Mouse (Mus musculus): ENCODE data around the gene Spocd1. TPM values are rescaled to one million over a fixed set of nuclear protein-coding genes. Genes with fewer than 3 reads are reported as not detected.

Gene Spocd1
- polyA plus RNA-seq, 1 experiment from 2014 or later = not detected

DNA sequence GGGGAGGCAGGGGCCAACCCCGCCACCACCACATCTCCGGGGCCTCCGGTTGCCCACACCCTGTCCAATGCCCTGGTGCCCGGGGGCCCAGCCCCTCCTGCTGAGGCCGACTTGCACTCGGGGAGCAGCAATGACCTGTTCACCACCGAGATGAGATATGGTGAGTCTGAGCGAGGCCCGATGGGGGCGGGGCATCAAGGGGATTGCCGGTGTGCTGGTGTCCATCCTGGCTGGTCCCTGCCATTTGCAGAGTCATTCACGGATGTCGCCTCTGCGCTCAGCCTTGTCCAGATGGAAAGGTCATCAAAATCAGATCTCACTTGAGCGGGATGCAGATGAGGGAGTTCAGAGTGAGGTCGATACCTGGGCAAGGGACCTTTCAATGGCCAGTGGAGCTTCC, 63.7 kb downstream of the Spocd1 start:
- WGBS (ENCODE audit: insufficient replicate concordance) = 60% methylated on average over 16 of the region's 16 CpGs
- Histone ChIP-seq H3K27me3 (peaks cover 52% of the 10 kb centered on the region), H3K9me3 (replicated peaks) (no peaks in the 10 kb centered on the region)

GRCm38 (mm10) chr4:129993213-129993612, 64.2 kb downstream of the Spocd1 start:
- H3K9ac ChIP-seq = no peak overlapping the region
- peaks cover 51% of the 10 kb centered on the region for H3K27me3 ChIP-seq
- no peak overlapping the region for H3K27ac ChIP-seq (replicated peaks)
- no peak overlapping the region for H3K4me3 ChIP-seq (replicated peaks)
- H3K4me2 ChIP-seq = no peak overlapping the region
- WGBS (ENCODE audit: insufficient replicate concordance) = 77% methylated on average over 5 of the region's 5 CpGs
- H3K36me3 ChIP-seq (replicated peaks) = no peaks in the 10 kb centered on the region
- 0 out of 2 replicates have a peak, but pooled peaks cover under 1% of the 10 kb centered on the region for H3K4me1 ChIP-seq (replicated peaks)
- no peaks in the 10 kb centered on the region for H3K9me3 ChIP-seq (replicated peaks)
- ATAC-seq (ENCODE audit: insufficient read depth) = no peak

More for the DNA sequence above, 63.7 kb downstream of the Spocd1 start:
- Histone ChIP-seq H3K36me3 (replicated peaks) (no peaks in the 10 kb centered on the region), H3K4me3 (replicated peaks) (no peak overlapping the region), H3K4me2 (no peak overlapping the region), H3K9ac (no peak overlapping the region), H3K4me1 (replicated peaks) (peaks cover 5% of the 10 kb centered on the region; the same call in 1 of the 2 replicates), H3K27ac (replicated peaks) (no peak overlapping the region)
- ATAC-seq (ENCODE audit: insufficient read depth) = no peak

GRCm38 (mm10) chr4:129993944-129994695, 65.1 kb downstream of the Spocd1 start:
- no peak overlapping the region for H3K4me2 ChIP-seq
- H3K36me3 ChIP-seq (replicated peaks) = no peaks in the 10 kb centered on the region
- no peak overlapping the region for H3K27ac ChIP-seq (replicated peaks)
- no peak for ATAC-seq (ENCODE audit: insufficient read depth)
- H3K27me3 ChIP-seq = peaks cover 51% of the 10 kb centered on the region
- no peak overlapping the region for H3K9ac ChIP-seq
- no peak overlapping the region for H3K4me3 ChIP-seq (replicated peaks)
- H3K9me3 ChIP-seq (replicated peaks) = no peaks in the 10 kb centered on the region
- WGBS (ENCODE audit: insufficient replicate concordance) = 72% methylated on average over 16 of the region's 16 CpGs
- H3K4me1 ChIP-seq (replicated peaks) = no peaks in the 10 kb centered on the region

DNA sequence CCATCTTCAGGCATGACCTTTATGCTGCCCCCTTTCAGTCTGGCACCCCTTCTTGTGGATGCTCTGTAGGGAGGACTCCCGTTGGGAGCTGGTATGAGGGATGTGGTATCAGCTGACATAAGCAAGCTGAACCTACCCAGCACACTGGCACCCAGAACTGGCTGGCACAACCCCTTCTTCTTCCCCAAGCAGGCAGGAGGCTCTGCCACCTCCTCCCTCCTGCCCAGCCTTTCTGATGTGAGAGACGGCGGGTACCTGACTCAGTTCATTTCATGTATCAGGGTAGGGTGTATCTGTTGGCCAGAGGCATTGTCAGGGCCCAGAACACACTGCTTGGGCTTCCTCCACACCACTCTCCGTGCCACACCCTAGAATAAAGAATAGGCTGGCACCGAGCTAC, 65.7 kb downstream of the Spocd1 start:
- H3K4me2 ChIP-seq = no peak overlapping the region
- no peaks in the 10 kb centered on the region for H3K36me3 ChIP-seq (replicated peaks)
- peaks cover 52% of the 10 kb centered on the region for H3K27me3 ChIP-seq
- H3K9ac ChIP-seq = no peak overlapping the region
- no peaks in the 10 kb centered on the region for H3K9me3 ChIP-seq (replicated peaks)
- no peak overlapping the region for H3K27ac ChIP-seq (replicated peaks)
- WGBS (ENCODE audit: insufficient replicate concordance) = 57% methylated on average over 5 of the region's 5 CpGs
- H3K4me1 ChIP-seq (replicated peaks) = no peaks in the 10 kb centered on the region
- no peak overlapping the region for H3K4me3 ChIP-seq (replicated peaks)
- no peak for ATAC-seq (ENCODE audit: insufficient read depth)

DNA sequence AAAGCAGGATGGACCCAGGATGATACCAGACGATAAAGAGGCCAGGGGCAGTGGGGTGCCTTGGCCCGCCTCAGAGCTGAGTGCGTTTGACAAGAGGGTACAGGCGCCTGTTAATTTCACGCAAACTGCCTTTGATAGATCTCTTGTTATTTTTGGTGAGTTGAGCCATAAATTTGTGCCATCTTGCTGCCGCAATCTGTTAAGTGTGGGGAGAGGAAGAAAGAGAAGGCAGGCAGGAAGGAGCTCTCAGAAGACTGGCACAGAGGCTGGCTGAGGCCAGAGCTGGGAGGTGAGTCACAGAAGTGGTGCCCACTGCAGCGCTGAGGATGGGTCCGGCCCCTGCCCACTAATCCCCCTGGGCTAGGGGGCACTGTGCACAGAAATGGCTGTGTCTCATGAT, 66.2 kb downstream of the Spocd1 start:
- ATAC-seq (ENCODE audit: insufficient read depth) = no peak
- H3K27me3 ChIP-seq = peaks cover 47% of the 10 kb centered on the region
- WGBS (ENCODE audit: insufficient replicate concordance) = 63% methylated on average over 8 of the region's 8 CpGs
- no peak overlapping the region for H3K4me3 ChIP-seq (replicated peaks)
- no peak overlapping the region for H3K9ac ChIP-seq
- no peaks in the 10 kb centered on the region for H3K9me3 ChIP-seq (replicated peaks)
- H3K36me3 ChIP-seq (replicated peaks) = no peaks in the 10 kb centered on the region
- no peak overlapping the region for H3K27ac ChIP-seq (replicated peaks)
- H3K4me1 ChIP-seq (replicated peaks) = no peaks in the 10 kb centered on the region
- no peak overlapping the region for H3K4me2 ChIP-seq

DNA sequence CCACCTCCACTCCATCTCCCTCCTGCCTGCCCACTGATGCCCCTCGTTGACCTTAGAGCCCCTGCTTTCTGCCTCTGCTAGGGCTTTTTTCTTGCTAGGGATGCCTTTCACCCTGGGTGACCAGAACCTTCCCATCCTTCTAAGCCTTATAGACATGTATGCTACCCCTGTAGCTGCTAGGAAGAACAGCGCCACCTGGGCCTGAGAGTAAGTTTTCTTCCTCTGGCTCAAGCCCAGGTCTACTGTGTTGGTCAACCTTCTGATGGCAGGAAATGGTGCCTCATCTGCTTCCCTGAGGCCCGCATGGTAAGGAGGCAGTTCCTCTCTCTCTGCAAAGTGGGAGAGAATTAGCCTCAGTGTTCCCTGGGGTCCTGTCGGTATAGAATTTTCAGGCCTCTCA, 67.0 kb downstream of the Spocd1 start:
- no peak overlapping the region for H3K4me2 ChIP-seq
- H3K36me3 ChIP-seq (replicated peaks) = no peaks in the 10 kb centered on the region
- 49% methylated on average over 4 of the region's 4 CpGs for WGBS (ENCODE audit: insufficient replicate concordance)
- H3K4me3 ChIP-seq (replicated peaks) = no peak overlapping the region
- H3K9ac ChIP-seq = no peak overlapping the region
- no peak for ATAC-seq (ENCODE audit: insufficient read depth)
- peaks cover 52% of the 10 kb centered on the region for H3K27me3 ChIP-seq
- no peaks in the 10 kb centered on the region for H3K4me1 ChIP-seq (replicated peaks)
- H3K9me3 ChIP-seq (replicated peaks) = no peaks in the 10 kb centered on the region
- H3K27ac ChIP-seq (replicated peaks) = no peak overlapping the region

DNA sequence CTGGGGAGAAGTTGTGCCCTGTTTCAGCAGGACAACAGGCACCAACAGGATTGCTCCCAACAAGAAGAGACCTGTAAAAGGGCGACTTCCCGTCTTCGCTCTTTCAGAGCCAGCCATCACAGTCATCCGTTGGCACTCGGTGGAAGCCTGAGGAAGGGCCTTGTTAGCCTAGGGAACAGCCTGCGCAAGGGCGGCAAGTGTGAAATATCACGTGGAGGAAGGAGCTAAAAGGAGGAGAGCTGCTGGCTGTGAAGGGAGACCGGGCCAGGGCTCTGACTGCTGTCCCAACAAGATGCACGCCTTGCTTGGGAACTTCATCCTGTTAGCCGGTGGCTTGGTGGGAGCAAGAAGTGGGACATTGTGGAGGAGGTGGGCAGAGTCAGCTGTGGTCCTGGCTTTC, 69.1 kb downstream of the Spocd1 start:
- 47% methylated on average over 11 of the region's 11 CpGs for WGBS (ENCODE audit: insufficient replicate concordance)
- no peaks in the 10 kb centered on the region for H3K9me3 ChIP-seq (replicated peaks)
- no peaks in the 10 kb centered on the region for H3K36me3 ChIP-seq (replicated peaks)
- ATAC-seq (ENCODE audit: insufficient read depth) = no peak
- H3K27ac ChIP-seq (replicated peaks) = no peak overlapping the region
- H3K9ac ChIP-seq = no peak overlapping the region
- peaks cover 51% of the 10 kb centered on the region for H3K27me3 ChIP-seq
- H3K4me1 ChIP-seq (replicated peaks) = no peaks in the 10 kb centered on the region
- H3K4me3 ChIP-seq (replicated peaks) = no peak overlapping the region
- H3K4me2 ChIP-seq = no peak overlapping the region

DNA sequence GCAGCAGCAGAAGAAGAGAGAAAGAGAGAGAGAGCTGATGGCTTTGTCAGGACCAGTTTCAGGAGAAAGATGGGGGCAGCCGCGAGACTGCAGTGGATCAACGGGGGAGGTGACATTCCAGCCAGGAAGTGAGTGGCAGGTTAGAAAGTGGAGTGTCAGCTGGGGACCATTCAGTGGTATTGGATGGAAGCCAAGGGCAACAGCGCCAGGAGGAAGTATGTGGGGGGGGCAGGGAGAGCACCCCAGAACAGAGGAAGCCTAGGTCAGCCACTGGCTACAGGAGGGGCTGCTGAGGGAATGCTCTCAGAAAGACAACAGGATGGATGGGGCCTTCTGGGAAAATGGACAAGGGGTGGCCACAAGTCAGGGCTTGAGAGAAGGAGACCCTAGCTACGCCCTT, 72.7 kb downstream of the Spocd1 start:
- no peak for ATAC-seq (ENCODE audit: insufficient read depth)
- H3K4me2 ChIP-seq = no peak overlapping the region
- H3K9ac ChIP-seq = no peak overlapping the region
- peaks cover 69% of the 10 kb centered on the region for H3K27me3 ChIP-seq
- 24% methylated on average over 5 of the region's 5 CpGs for WGBS (ENCODE audit: insufficient replicate concordance)
- 0 out of 2 replicates have a peak, but pooled peaks cover 3% of the 10 kb centered on the region for H3K4me1 ChIP-seq (replicated peaks)
- no peaks in the 10 kb centered on the region for H3K9me3 ChIP-seq (replicated peaks)
- H3K4me3 ChIP-seq (replicated peaks) = no peak overlapping the region
- no peak overlapping the region for H3K27ac ChIP-seq (replicated peaks)
- H3K36me3 ChIP-seq (replicated peaks) = no peaks in the 10 kb centered on the region

- Histone ChIP-seq H3K9me3 (replicated peaks) (no peaks in the 10 kb centered on the region), H3K4me2 (no peak overlapping the region), H3K36me3 (replicated peaks) (no peaks in the 10 kb centered on the region), H3K27me3 (peaks cover 74% of the 10 kb centered on the region), H3K4me1 (replicated peaks) (0 out of 2 replicates have a peak, but pooled peaks cover 4% of the 10 kb centered on the region), H3K9ac (no peak overlapping the region), H3K27ac (replicated peaks) (no peak overlapping the region), H3K4me3 (replicated peaks) (no peak overlapping the region)
- WGBS (ENCODE audit: insufficient replicate concordance) = 54% methylated on average over 10 of the region's 10 CpGs
- ATAC-seq (ENCODE audit: insufficient read depth) = no peak
Measured at GRCm38 (mm10) chr4:130002157-130002556, 73.1 kb downstream of the Spocd1 start.

- Histone ChIP-seq H3K27me3 (peaks cover 77% of the 10 kb centered on the region), H3K9me3 (replicated peaks) (no peaks in the 10 kb centered on the region), H3K4me1 (replicated peaks) (0 out of 2 replicates have a peak, but pooled peaks cover 4% of the 10 kb centered on the region), H3K9ac (no peak overlapping the region), H3K4me3 (replicated peaks) (no peak overlapping the region), H3K27ac (replicated peaks) (no peak overlapping the region), H3K36me3 (replicated peaks) (no peaks in the 10 kb centered on the region), H3K4me2 (no peak overlapping the region)
- ATAC-seq (ENCODE audit: insufficient read depth) = no peak
- 47% methylated on average over 9 of the region's 9 CpGs for WGBS (ENCODE audit: insufficient replicate concordance)
Measured at GRCm38 (mm10) chr4:130005593-130005992, 76.5 kb downstream of the Spocd1 start.

DNA sequence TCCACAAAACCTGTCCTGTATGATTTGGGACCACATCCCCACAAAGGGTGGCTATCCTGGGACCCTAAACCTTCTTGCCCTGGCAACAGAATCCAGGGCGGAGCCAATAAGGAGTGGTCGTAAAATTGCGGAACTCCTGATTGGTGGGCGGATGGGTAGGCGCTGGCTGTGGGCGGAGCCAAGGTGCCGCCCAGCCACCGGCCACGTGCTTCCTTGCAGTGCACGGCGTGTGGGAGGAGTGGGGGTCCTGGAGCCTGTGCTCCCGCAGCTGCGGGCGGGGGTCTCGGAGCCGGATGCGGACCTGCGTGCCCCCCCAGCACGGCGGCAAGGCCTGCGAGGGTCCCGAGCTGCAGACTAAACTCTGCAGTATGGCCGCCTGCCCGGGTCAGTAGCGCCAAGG, 77.5 kb downstream of the Spocd1 start:
- Histone ChIP-seq H3K9me3 (replicated peaks) (no peaks in the 10 kb centered on the region), H3K4me3 (replicated peaks) (no peak overlapping the region), H3K4me1 (replicated peaks) (0 out of 2 replicates have a peak, but pooled peaks cover 4% of the 10 kb centered on the region), H3K27ac (replicated peaks) (no peak overlapping the region), H3K27me3 (peaks cover 72% of the 10 kb centered on the region), H3K36me3 (replicated peaks) (no peaks in the 10 kb centered on the region), H3K4me2 (peak overlapping the region; percentile 52), H3K9ac (no peak overlapping the region)
- no peak for ATAC-seq (ENCODE audit: insufficient read depth)
- WGBS (ENCODE audit: insufficient replicate concordance) = 10% methylated on average over 25 of the region's 25 CpGs

All from liver, embryonic 15.5 days (tissue).